In the genomic region with DNA sequence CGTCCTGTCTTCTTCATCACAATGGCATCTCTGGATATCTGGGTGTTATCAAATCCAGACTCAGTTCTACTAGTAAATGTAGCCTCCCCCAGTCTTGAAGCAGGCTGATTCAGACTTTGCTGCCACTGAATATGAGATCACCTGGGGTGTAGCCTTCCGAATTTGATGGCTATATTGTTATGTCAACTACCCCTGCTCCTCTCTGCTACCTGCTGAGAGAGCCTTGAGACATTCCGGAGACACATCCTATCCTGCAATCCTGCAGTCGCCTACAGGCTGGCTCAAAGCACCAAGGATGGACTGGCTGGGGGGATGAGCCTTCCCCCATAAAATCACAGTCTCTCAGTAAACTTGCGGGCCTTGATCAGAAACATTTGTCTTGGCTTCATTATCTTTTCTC, we compare ENCODE assay signal across 27 mouse cellular contexts.
DNase-seq lines count a peak whose midpoint lies in the region; ATAC-seq and TF ChIP-seq lines count a peak whose summit lies in the region.
"Had no signal": no experiment of that assay in that cellular context is flagged by ENCODE, and none has a peak within 500 bp of the region (broad histone marks: within the 10 kb centered on the region; RNA-seq: fewer than 3 reads in every experiment).

No protein-coding gene starts in this region.

- DNase-seq in ES-CJ7 (ENCODE audit: low read depth, low spot score), result peak; percentile 86
- peak; percentile 22 for DNase-seq in ES-E14 (ENCODE audit: low read depth, low spot score)
- DNase-seq in R1 (ENCODE audit: low read depth, low spot score), result peak; percentile 88
- peak; percentile 72 for DNase-seq in ZHBTc4 (ENCODE audit: low read depth, low spot score)
- no peak for DNase-seq in heart, postnatal 4 days
- no peak for DNase-seq in testis, postnatal 14 days (ENCODE audit: low spot score)
- DNase-seq in adrenal gland, postnatal 4 days (ENCODE audit: low spot score in 2 of 2), result no peak
- DNase-seq: adrenal gland, adult 2 months; adrenal gland, adult 8-10 months; adrenal gland, postnatal 10 days; adrenal gland, postnatal 14 days; adrenal gland, postnatal 25 days; adrenal gland, postnatal 36 days; B cell, adult 2 months; cerebellum, adult 11 months; cerebellum, adult 11-12 months; cerebellum, adult 18-20 months; cerebellum, adult 2 months; cerebellum, adult 8-10 months; cerebellum, adult 9-10 months; cerebellum, adult 9-11 months had no signal

- no peaks in the 10 kb centered on the region for H3K36me3 ChIP-seq in ES-E14 (ENCODE audit: control insufficient read depth, insufficient read depth, low read length, poor library complexity, severe bottlenecking)
- H3K36me3 ChIP-seq in forebrain, embryonic 16.5 days (ENCODE audit: control insufficient read depth, insufficient read depth), result no peaks in the 10 kb centered on the region
- H3K36me3 ChIP-seq: G1E had no signal

- peaks cover 0 to 2% of the 10 kb centered on the region in 2 experiments; a peak in 3 of 4 replicates for H3K4me1 ChIP-seq in ES-E14 (ENCODE audit: control insufficient read depth in 2 of 2, insufficient read depth in 2 of 2, low read length in 2 of 2, poor library complexity in 1 of 2)
- H3K4me1 ChIP-seq in forebrain, embryonic 16.5 days (replicated peaks; ENCODE audit: control insufficient read depth, insufficient read depth, low read length), result peaks cover 4% of the 10 kb centered on the region; the same call in 1 of the 2 replicates

- in situ Hi-C loops in ES-E14 (cut with MboI; ENCODE audit: low sequenced_read_pairs in 2 of 2, unreplicated experiment in 2 of 2), result no loop called here

- no peaks in the 10 kb centered on the region for H3K9me3 ChIP-seq in ES-E14 (ENCODE audit: control insufficient read depth, insufficient read depth, low read depth, low read length)
- no peaks in the 10 kb centered on the region for H3K9me3 ChIP-seq in forebrain, embryonic 16.5 days (ENCODE audit: control insufficient read depth, low read length)
- H3K9me3 ChIP-seq: G1E had no signal

- ATAC-seq in forebrain, embryonic 16.5 days, result no peak
- ATAC-seq: activated CD4-positive, CD25-positive, alpha-beta regulatory T cell, adult 4 months; CD4-positive, CD25-positive, alpha-beta regulatory T cell, adult 4 months; Patski had no signal

- no peak overlapping the region for H3K4me3 ChIP-seq in ES-E14 (ENCODE audit: insufficient read depth in 1 of 2, low read depth in 1 of 2, low read length in 2 of 2, poor library complexity in 1 of 2, severe bottlenecking in 1 of 2)
- H3K4me3 ChIP-seq in forebrain, embryonic 16.5 days (replicated peaks; ENCODE audit: low read length), result no peak overlapping the region

- H3K9ac ChIP-seq in ES-E14 (ENCODE audit: insufficient read depth, low read depth, low read length, poor library complexity, severe bottlenecking), result no peak overlapping the region
- H3K9ac ChIP-seq in forebrain, embryonic 16.5 days (replicated peaks; ENCODE audit: low read depth, low read length), result no peak overlapping the region

- H3K27ac ChIP-seq in ES-E14 (ENCODE audit: insufficient read depth, low read depth, low read length, poor library complexity, severe bottlenecking), result no peak overlapping the region
- H3K27ac ChIP-seq in forebrain, embryonic 16.5 days (ENCODE audit: low read length), result no peak overlapping the region

- H3K27me3 ChIP-seq in forebrain, embryonic 16.5 days (replicated peaks; ENCODE audit: control insufficient read depth, insufficient read depth, low read length), result no peaks in the 10 kb centered on the region
- H3K27me3 ChIP-seq: CH12.LX, Patski had no signal

- WGBS in forebrain, embryonic 16.5 days, result 88% methylated on average over 5 of the region's 5 CpGs

- no peak overlapping the region for H3K4me2 ChIP-seq in forebrain, embryonic 16.5 days (ENCODE audit: low read length)

TF ChIP-seq in ES-E14, 5 proteins besides CTCF, POLR2A, EP300 and RAD21:
- no peak for TF ChIP-seq HCFC1 (IDR thresholded peaks at IDR 0.05; ENCODE audit: borderline replicate concordance, insufficient read depth, low read length)
- no peak for TF ChIP-seq ZC3H11A (IDR thresholded peaks at IDR 0.05; ENCODE audit: borderline replicate concordance, low read depth, low read length)
- TF ChIP-seq MAFK (IDR thresholded peaks at IDR 0.05; ENCODE audit: insufficient read depth, low read depth, low read length), result no peak
- TF ChIP-seq ZNF384 (IDR thresholded peaks at IDR 0.05; ENCODE audit: low read depth, low read length), result no peak
- TF ChIP-seq CHD2 (IDR thresholded peaks at IDR 0.05; ENCODE audit: low read depth, low read length), result no peak
TF ChIP-seq in ES-E14: peak in this region for 0.

Comparison
In these comparisons a context has a peak if more than half of its experiments do, and no peak if none do; other contexts are left out.
1. DNase-seq: peak in ES-CJ7 (single experiment), ES-E14 (single experiment), R1 (single experiment) and ZHBTc4 (single experiment); none in heart, postnatal 4 days (single experiment), testis, postnatal 14 days (single experiment) and adrenal gland, postnatal 4 days (0 of 2).